Mouse (Mus musculus) CH12.LX (cell line): Measurements from ENCODE around the gene Ccdc40. TPM values are rescaled to one million over a fixed set of nuclear protein-coding genes. Genes with fewer than 3 reads are reported as not detected.

Experiments used
- DNase-seq: peaks from one replicate; pipeline ENCODE4 v3.0.0-alpha.2; 2013; ENCODE audit errors: extremely low read depth
- H3K27ac ChIP-seq: 2 replicates; pipeline ENCODE4 v1.5.1; 2012; ENCODE audit warnings: low read depth, mild to moderate bottlenecking, control low read depth, moderate library complexity; ENCODE audit not compliant: insufficient read depth
- H3K27me3 ChIP-seq: replicated peaks from 2 replicates; pipeline ENCODE3; 2012; ENCODE audit warnings: inconsistent platforms
- H3K36me3 ChIP-seq, 2 experiments: replicated peaks in 1 of 2; 2 replicates each; pipeline versions ENCODE3 to v1.6.1; 2012; ENCODE audit warnings: inconsistent platforms in 1 of 2, low read length in 1 of 2, mild to moderate bottlenecking in 1 of 2, mixed read lengths in 1 of 2, moderate library complexity in 1 of 2; ENCODE audit not compliant: control insufficient read depth in 1 of 2, insufficient read depth in 1 of 2
- H3K4me1 ChIP-seq, 2 experiments: 2 replicates each; pipeline ENCODE4 v1.6.1; 2012; ENCODE audit warnings: inconsistent platforms in 1 of 2, moderate library complexity in 1 of 2; ENCODE audit not compliant: insufficient read depth in 2 of 2, control insufficient read depth in 1 of 2
- H3K4me2 ChIP-seq: 2 replicates; pipeline ENCODE4 v1.6.1; 2012; ENCODE audit warnings: low read depth, mild to moderate bottlenecking, control low read depth; ENCODE audit not compliant: poor library complexity, insufficient read depth, severe bottlenecking
- H3K4me3 ChIP-seq, 3 experiments: fragments of 150-350 bp in 1 of 3; sonication (generic) in 1 of 3; replicated peaks in 1 of 3; 2 replicates each; pipeline versions ENCODE3 to v1.5.1; 2011 to 2012; ENCODE audit warnings: low read depth in 2 of 3, low read length in 2 of 3, mild to moderate bottlenecking in 2 of 3, moderate library complexity in 2 of 3, control low read depth in 1 of 3, improper control_type of control experiment in 1 of 3, inconsistent platforms in 1 of 3, mixed read lengths in 1 of 3; ENCODE audit not compliant: poor library complexity in 1 of 3
- H3K79me2 ChIP-seq: replicated peaks from 2 replicates; pipeline ENCODE4 v1.6.1; 2012; ENCODE audit warnings: mild to moderate bottlenecking, moderate library complexity; ENCODE audit not compliant: control insufficient read depth, poor library complexity, insufficient read depth, severe bottlenecking; ENCODE audit errors: extremely low read depth
- H3K9ac ChIP-seq: 2 replicates; pipeline ENCODE4 v1.6.1; 2012; ENCODE audit warnings: low read depth, mild to moderate bottlenecking, control low read depth, moderate library complexity; ENCODE audit not compliant: insufficient read depth
- H3K9me3 ChIP-seq: replicated peaks from 2 replicates; pipeline ENCODE3; 2012; ENCODE audit warnings: low read length, inconsistent platforms, mixed read lengths
- BHLHE40 ChIP-seq: IDR thresholded peaks from 2 replicates; pipeline ENCODE4 v1.6.1; 2011; ENCODE audit warnings: mild to moderate bottlenecking, low read depth, low read length, improper control_type of control experiment
- CHD2 ChIP-seq: IDR thresholded peaks from 2 replicates; pipeline ENCODE4 v1.6.1; 2011; ENCODE audit warnings: low read length, improper control_type of control experiment
- CTCF ChIP-seq, 2 experiments: IDR thresholded peaks in 1 of 2; conservative IDR thresholded peaks in 1 of 2; 2 replicates each; pipeline ENCODE4 v1.5.1; 2011 to 2012; ENCODE audit warnings: low read depth in 2 of 2, low read length in 2 of 2, improper control_type of control experiment in 1 of 2, inconsistent platforms in 1 of 2, mild to moderate bottlenecking in 1 of 2, moderate library complexity in 1 of 2
- E2F4 ChIP-seq: IDR thresholded peaks from 2 replicates; pipeline ENCODE4 v1.6.1; 2011; ENCODE audit warnings: low read depth, low read length, improper control_type of control experiment; ENCODE audit not compliant: insufficient replicate concordance
- ELF1 ChIP-seq: IDR thresholded peaks from 2 replicates; pipeline ENCODE4 v1.6.1; 2014; ENCODE audit warnings: low read depth, mild to moderate bottlenecking, inconsistent platforms, low read length, improper control_type of control experiment
- EP300 ChIP-seq: IDR thresholded peaks from 2 replicates; pipeline ENCODE4 v1.6.1; 2011; ENCODE audit warnings: low read length, improper control_type of control experiment
- ETS1 ChIP-seq: conservative IDR thresholded peaks from 2 replicates; pipeline ENCODE4 v1.6.1; 2012; ENCODE audit warnings: low read depth, mild to moderate bottlenecking, inconsistent platforms, low read length, improper control_type of control experiment, moderate library complexity
- GABPA ChIP-seq: IDR thresholded peaks from 2 replicates; pipeline ENCODE4 v1.6.1; 2012; ENCODE audit warnings: low read depth, low read length, improper control_type of control experiment, inconsistent platforms; ENCODE audit not compliant: insufficient replicate concordance
- HCFC1 ChIP-seq: IDR thresholded peaks from 2 replicates; pipeline ENCODE4 v1.6.1; 2012; ENCODE audit warnings: low read depth, mild to moderate bottlenecking, inconsistent platforms, low read length, improper control_type of control experiment
- JUN ChIP-seq: IDR thresholded peaks from 2 replicates; pipeline ENCODE4 v1.6.1; 2011; ENCODE audit warnings: low read depth, mild to moderate bottlenecking, low read length, improper control_type of control experiment, moderate library complexity; ENCODE audit not compliant: insufficient read depth
- JUND ChIP-seq: conservative IDR thresholded peaks from 2 replicates; pipeline ENCODE4 v1.6.1; 2011; ENCODE audit warnings: low read depth, low read length, improper control_type of control experiment
- KAT2A ChIP-seq: IDR thresholded peaks from 2 replicates; pipeline ENCODE4 v1.6.1; 2012; ENCODE audit warnings: low read length, improper control_type of control experiment, inconsistent platforms; ENCODE audit not compliant: insufficient replicate concordance
- MAFK ChIP-seq: IDR thresholded peaks from 2 replicates; pipeline ENCODE4 v1.6.1; 2011; ENCODE audit warnings: low read length, improper control_type of control experiment; ENCODE audit not compliant: insufficient replicate concordance
- MAX ChIP-seq: IDR thresholded peaks from 2 replicates; pipeline ENCODE4 v1.6.1; 2011; ENCODE audit warnings: low read length, improper control_type of control experiment
- MXI1 ChIP-seq: IDR thresholded peaks from 2 replicates; pipeline ENCODE4 v1.6.1; 2011; ENCODE audit warnings: mild to moderate bottlenecking, low read depth, low read length, improper control_type of control experiment
- MYC ChIP-seq: IDR thresholded peaks from 2 replicates; pipeline ENCODE4 v1.6.1; 2011; ENCODE audit warnings: low read depth, mild to moderate bottlenecking, improper control_type of control experiment, low read length
- NELFE ChIP-seq: IDR thresholded peaks from 2 replicates; pipeline ENCODE4 v1.6.1; 2011; ENCODE audit warnings: low read depth, low read length, improper control_type of control experiment
- NRF1 ChIP-seq: IDR thresholded peaks from 2 replicates; pipeline ENCODE4 v1.6.1; 2014; ENCODE audit warnings: low read depth, mild to moderate bottlenecking, inconsistent platforms, low read length, improper control_type of control experiment, moderate library complexity
- PAX5 ChIP-seq: IDR thresholded peaks from 2 replicates; pipeline ENCODE4 v1.6.1; 2012; ENCODE audit warnings: low read length, inconsistent platforms, mixed read lengths
- POLR2AphosphoS2 ChIP-seq: IDR thresholded peaks from 2 replicates; pipeline ENCODE4 v1.6.1; 2011; ENCODE audit warnings: low read depth, low read length, improper control_type of control experiment
- RAD21 ChIP-seq: IDR thresholded peaks from 2 replicates; pipeline ENCODE4 v1.6.1; 2011; ENCODE audit warnings: low read depth, mild to moderate bottlenecking, low read length, improper control_type of control experiment, moderate library complexity
- RCOR1 ChIP-seq: conservative IDR thresholded peaks from 2 replicates; pipeline ENCODE4 v1.6.1; 2012; ENCODE audit warnings: low read depth, mild to moderate bottlenecking, inconsistent platforms, low read length, improper control_type of control experiment
- SIN3A ChIP-seq: IDR thresholded peaks from 2 replicates; pipeline ENCODE4 v1.6.1; 2012; ENCODE audit warnings: low read length, improper control_type of control experiment, inconsistent platforms
- SMC3 ChIP-seq: IDR thresholded peaks from 2 replicates; pipeline ENCODE4 v1.6.1; 2011; ENCODE audit warnings: low read depth, low read length, improper control_type of control experiment
- TBP ChIP-seq: conservative IDR thresholded peaks from 2 replicates; pipeline ENCODE4 v1.6.1; 2011; ENCODE audit warnings: low read depth, low read length, improper control_type of control experiment
- UBTF ChIP-seq: IDR thresholded peaks from 2 replicates; pipeline ENCODE4 v1.6.1; 2012; ENCODE audit warnings: low read depth, mild to moderate bottlenecking, inconsistent platforms, low read length, improper control_type of control experiment, moderate library complexity
- USF1 ChIP-seq: IDR thresholded peaks from 2 replicates; pipeline ENCODE4 v1.6.1; 2014; ENCODE audit warnings: low read depth, mild to moderate bottlenecking, inconsistent platforms, low read length, improper control_type of control experiment
- USF2 ChIP-seq: conservative IDR thresholded peaks from 2 replicates; pipeline ENCODE4 v1.6.1; 2011; ENCODE audit warnings: low read depth, low read length, improper control_type of control experiment
- ZC3H11A ChIP-seq: IDR thresholded peaks from 2 replicates; pipeline ENCODE4 v1.6.1; 2012; ENCODE audit warnings: low read depth, mild to moderate bottlenecking, inconsistent platforms, low read length, improper control_type of control experiment
- ZMIZ1 ChIP-seq: IDR thresholded peaks from 2 replicates; pipeline ENCODE4 v1.6.1; 2012; ENCODE audit warnings: low read depth, mild to moderate bottlenecking, inconsistent platforms, low read length, improper control_type of control experiment
- ZNF384 ChIP-seq: IDR thresholded peaks from 2 replicates; pipeline ENCODE4 v1.6.1; 2012; ENCODE audit warnings: low read depth, low read length, improper control_type of control experiment, inconsistent platforms
- dilution Hi-C: fragments of 300-500 bp; cut with MboI; formaldehyde crosslinking; loops from 2 replicates; pipeline ENCODE4 v1.14.3; 2020; ENCODE audit warnings: low sequenced_read_pairs; ENCODE audit not compliant: extremely low pct_unique_long_range_greater_than_20kb, extremely low pct_ligation_motif_present
- in situ Hi-C: fragments of 300-500 bp; cut with MboI; formaldehyde crosslinking; loops from 3 replicates; pipeline ENCODE4 v1.14.3; 2019; ENCODE audit warnings: low sequenced_read_pairs, low pct_ligation_motif_present, low pct_unique_long_range_greater_than_20kb, mixed read lengths
- polyA plus RNA-seq: library from polyadenylated mRNA; unstranded; fragments of >175 nt; gene quantifications from 2 replicates; pipeline ENCODE4 v1.2.1, GENCODE M21; 2012; ENCODE audit warnings: low read depth; ENCODE audit not compliant: insufficient read length
- total RNA-seq, 2 experiments: library from RNA; depleted of rRNA; stranded (reverse); fragments of 300-350 nt in 1 of 2; fragments of >200 nt in 1 of 2; gene quantifications; 2 replicates each; pipeline ENCODE4 v1.2.3; 2012 to 2014

The Ccdc40 gene
- total and polyA plus RNA-seq, 3 experiments, result 0.97 to 1.4 (median 1.3) TPM

DNA sequence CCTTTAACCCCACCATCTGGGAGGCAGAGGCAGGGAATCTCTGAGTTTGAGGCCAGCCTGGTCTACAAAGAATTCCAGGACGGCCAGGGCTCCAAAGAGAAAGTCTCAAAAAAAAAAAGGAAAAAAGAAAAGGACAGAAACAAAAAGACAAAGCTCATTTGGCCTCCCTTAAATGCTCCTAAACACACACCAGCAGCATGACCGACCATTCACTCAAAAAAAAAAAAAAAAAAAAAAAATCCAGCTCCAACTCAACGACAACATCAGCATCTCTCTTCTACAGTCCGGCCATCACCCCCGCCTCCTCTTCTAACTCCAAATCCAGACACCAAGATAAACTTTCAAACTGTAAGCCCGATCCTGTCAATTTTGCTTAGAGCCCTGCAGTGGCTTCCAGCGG lies 70.5 kb downstream of the Ccdc40 start:
- TF ChIP-seq NRF1 (no peak), RCOR1 (no peak), E2F4 (no peak), MXI1 (no peak; the same call in 1 of the 2 replicates), ZNF384 (peak; percentile 41; the same call in 1 of the 2 replicates), PAX5 (no peak), CHD2 (0 out of 2 replicates have a peak, but pooled peaks have one; percentile 44)
- Histone ChIP-seq H3K9me3 (no peaks in the 10 kb centered on the region), H3K4me3 (peak overlapping the region; percentile 79 to 99 (median 89)), H3K36me3 (peaks cover 41 to 43% of the 10 kb centered on the region in 2 experiments), H3K4me1 (peaks cover 7 to 21% of the 10 kb centered on the region in 2 experiments), H3K9ac (peak overlapping the region; percentile 93), H3K4me2 (peak overlapping the region; percentile 97), H3K27me3 (peaks cover 34% of the 10 kb centered on the region), H3K79me2 (peaks cover 41% of the 10 kb centered on the region), H3K27ac (no peak overlapping the region)
- in situ Hi-C loops (no loop called here), dilution Hi-C loops (no loop called here)
- DNase-seq, result no peak

DNA sequence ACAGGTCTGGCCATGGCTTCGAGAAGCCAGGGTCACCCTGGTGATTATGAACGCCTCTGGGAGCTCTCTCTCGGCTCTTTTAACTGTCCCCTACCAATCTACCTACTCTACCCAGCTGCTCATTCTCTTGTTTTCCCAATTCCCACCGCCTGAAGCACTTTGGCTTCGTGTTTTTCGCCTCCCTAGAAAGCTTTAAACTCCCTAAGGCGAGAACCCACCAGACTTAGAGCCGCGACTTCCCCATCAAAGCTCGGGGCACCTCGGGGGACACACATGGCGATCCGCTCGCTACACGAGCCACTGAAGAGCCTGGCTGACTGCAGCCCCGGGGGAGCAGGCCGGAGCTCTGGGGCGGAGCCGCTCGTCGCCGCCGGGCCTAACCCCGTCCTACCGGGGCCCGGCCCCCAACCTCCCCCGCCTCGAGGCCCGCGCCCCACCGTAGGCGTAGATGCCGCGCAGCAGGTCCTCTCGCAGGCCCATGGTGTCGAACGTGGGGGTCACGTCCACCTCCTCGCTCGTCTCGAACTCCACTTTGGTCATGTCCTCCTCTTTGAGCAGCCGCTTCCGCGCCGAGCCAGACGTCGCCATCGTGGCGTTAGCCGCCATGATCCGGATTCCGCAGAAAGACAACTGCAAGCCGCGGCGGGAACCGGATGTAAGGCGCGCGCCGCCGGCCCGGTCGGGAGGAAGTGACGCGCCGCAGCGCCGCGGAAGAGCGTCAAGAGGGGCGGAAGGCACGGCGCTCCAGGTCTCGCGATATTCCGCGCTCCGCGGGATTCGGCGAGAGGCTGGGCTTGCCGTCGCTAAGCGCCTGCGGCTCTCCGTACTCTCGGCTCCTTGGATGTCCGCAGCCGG lies 71.2 kb downstream of the Ccdc40 start, which contains the start of gene Eif4a3:
TSS of gene Eif4a3 (minus strand) at position 699 of the 855 bp plus-strand sequence.
- peaks cover 41% of the 10 kb centered on the region for H3K27me3 ChIP-seq
- peaks cover 34 to 36% of the 10 kb centered on the region in 2 experiments for H3K36me3 ChIP-seq
- H3K79me2 ChIP-seq, result peaks cover 41% of the 10 kb centered on the region
- peak within 1 kb of the TSS; percentile 51 for H3K27ac ChIP-seq
- dilution Hi-C loops, result no loop called here
- DNase-seq, result peak; percentile 96
- H3K4me2 ChIP-seq, result peak within 1 kb of the TSS; percentile 97
- in situ Hi-C loops, result no loop called here
- H3K4me1 ChIP-seq, result peaks cover 7 to 21% of the 10 kb centered on the region in 2 experiments
- no peaks in the 10 kb centered on the region for H3K9me3 ChIP-seq
- peak within 1 kb of the TSS; percentile 93 for H3K9ac ChIP-seq
- H3K4me3 ChIP-seq, result peak within 1 kb of the TSS; percentile 79 to 99 (median 89)
- no peak for TF ChIP-seq JUN
- TF ChIP-seq USF1, result no peak
- TF ChIP-seq HCFC1, result peak; percentile 95
- TF ChIP-seq UBTF, result no peak; the same call in 1 of the 2 replicates
- TF ChIP-seq RAD21, result no peak
- no peak for TF ChIP-seq BHLHE40
- TF ChIP-seq EP300, result no peak
- no peak for TF ChIP-seq ZC3H11A
- peak; percentile 89; the same call in 1 of the 2 replicates for TF ChIP-seq POLR2AphosphoS2
- TF ChIP-seq MYC, result peak; percentile 60; the same call in 1 of the 2 replicates
- peak; percentile 98 for TF ChIP-seq ELF1
- 0 out of 2 replicates have a peak, but pooled peaks have one; percentile 38 for TF ChIP-seq E2F4
- no peak for TF ChIP-seq PAX5
- TF ChIP-seq MAX, result peak; percentile 73; the same call in 1 of the 2 replicates
- no peak for TF ChIP-seq MAFK
- TF ChIP-seq JUND, result no peak
- peak; percentile 61; the same call in 1 of the 2 replicates for TF ChIP-seq TBP
- TF ChIP-seq GABPA, result peak; percentile 71; the same call in 1 of the 2 replicates
- no peak for TF ChIP-seq CTCF (conservative IDR thresholded peaks at IDR 0.05 in 1 of 2, IDR thresholded peaks at IDR 0.05 in 1 of 2; ENCODE audit: low read depth in 2 of 2, low read length in 2 of 2)
- peak; percentile 97 for TF ChIP-seq NELFE
- no peak for TF ChIP-seq ETS1
- no peak for TF ChIP-seq USF2
- TF ChIP-seq SMC3, result no peak
- peak; percentile 98 for TF ChIP-seq KAT2A
- no peak for TF ChIP-seq SIN3A
- peak; percentile 84 for TF ChIP-seq ZMIZ1
